Mouse (Mus musculus) activated CD4-positive, CD25-positive, alpha-beta regulatory T cell, adult 4 months (primary cell): Measurements from ENCODE around the gene Lhb. TPM values are rescaled to one million over a fixed set of nuclear protein-coding genes. Genes with fewer than 3 reads are reported as not detected.

Experiments
- polyA plus RNA-seq, 2 experiments: library from polyadenylated mRNA; unstranded; fragments of 100-300 nt; shearing (Covaris generic); gene quantifications; one replicate each; pipeline ENCODE4 v1.2.1; 2017

The Lhb gene
- polyA plus RNA-seq, 2 experiments from 2014 or later, result not detected

Other genes with a start within 250 kb of the Lhb start
- gene Gfy, start 241.3 kb upstream of the Lhb start, polyA plus RNA-seq, result not detected
- not detected for gene Pth2, start 239.8 kb upstream of the Lhb start, polyA plus RNA-seq
- under 1 TPM; 0.24 to 0.34 TPM for gene Ccdc155, start 215.9 kb upstream of the Lhb start, polyA plus RNA-seq
- gene Dkkl1, start 208.7 kb upstream of the Lhb start, polyA plus RNA-seq, result 10 to 100 TPM; 20.6 to 24.7 TPM
- gene Tead2, start 205.1 kb upstream of the Lhb start, polyA plus RNA-seq, result 1 to 10 TPM; 1.5 to 2.8 TPM
- 100 to 1,000 TPM; 420 to 495 TPM for gene Cd37, start 181.7 kb upstream of the Lhb start, polyA plus RNA-seq
- not detected for gene Slc6a16, start 179.7 kb upstream of the Lhb start, polyA plus RNA-seq
- not detected for gene Slc6a21, start 143.3 kb upstream of the Lhb start, polyA plus RNA-seq
- gene Trpm4, start 87.0 kb upstream of the Lhb start, polyA plus RNA-seq, result 10 to 100 TPM; 21.7 to 27.8 TPM
- not detected for gene Hrc, start 85.5 kb upstream of the Lhb start, polyA plus RNA-seq
- not detected for gene Ppfia3, start 53.8 kb upstream of the Lhb start, polyA plus RNA-seq
- not detected for gene Lin7b, start 50.2 kb upstream of the Lhb start, polyA plus RNA-seq
- 100 to 1,000 TPM in 1 of 2 experiments, 10 to 100 TPM in 1; 68.1 to 108 TPM for gene Snrnp70, start 25.1 kb upstream of the Lhb start, polyA plus RNA-seq
- not detected for gene Kcna7, start 15.2 kb upstream of the Lhb start, polyA plus RNA-seq
- not detected for gene Ntf5, start 7.1 kb upstream of the Lhb start, polyA plus RNA-seq
- gene Gys1, start 14.0 kb downstream of the Lhb start, polyA plus RNA-seq, result 1 to 10 TPM; 9.3 to 9.8 TPM
- 10 to 100 TPM; 47.4 to 51.2 TPM for gene Ruvbl2, start 17.3 kb downstream of the Lhb start, polyA plus RNA-seq
- gene Ftl1, start 39.1 kb downstream of the Lhb start, polyA plus RNA-seq, result 1,000 to 10,000 TPM; 1,527 to 1,850 TPM
- 100 to 1,000 TPM in 1 of 2 experiments, 10 to 100 TPM in 1; 94.5 to 202 TPM for gene Bax, start 46.1 kb downstream of the Lhb start, polyA plus RNA-seq
- under 1 TPM in 1 of 2 experiments, not detected in 1; 0.44 TPM for gene Tulp2, start 61.1 kb downstream of the Lhb start, polyA plus RNA-seq
- gene Gm45808, start 66.0 kb downstream of the Lhb start, polyA plus RNA-seq, result not detected
- gene Dhdh, start 68.0 kb downstream of the Lhb start, polyA plus RNA-seq, result 1 to 10 TPM in 1 of 2 experiments, under 1 TPM in 1; 0.61 to 1.3 TPM
- gene Nucb1, start 89.6 kb downstream of the Lhb start, polyA plus RNA-seq, result 100 to 1,000 TPM; 103 to 130 TPM
- 10 to 100 TPM; 27.5 to 33.4 TPM for gene Ppp1r15a, start 105.4 kb downstream of the Lhb start, polyA plus RNA-seq
- under 1 TPM in 1 of 2 experiments, not detected in 1; 0.79 TPM for gene Plekha4, start 105.5 kb downstream of the Lhb start, polyA plus RNA-seq
- not detected for gene Hsd17b14, start 134.1 kb downstream of the Lhb start, polyA plus RNA-seq
- 10 to 100 TPM; 40.9 to 56.9 TPM for gene Bcat2, start 149.3 kb downstream of the Lhb start, polyA plus RNA-seq
- not detected for gene Fgf21, start 194.7 kb downstream of the Lhb start, polyA plus RNA-seq
- gene Fut1, start 196.5 kb downstream of the Lhb start, polyA plus RNA-seq, result not detected
- not detected for gene Izumo1, start 201.0 kb downstream of the Lhb start, polyA plus RNA-seq
- under 1 TPM in 1 of 2 experiments, not detected in 1; 0.50 TPM for gene Rasip1, start 206.7 kb downstream of the Lhb start, polyA plus RNA-seq
- not detected for gene Mamstr, start 219.2 kb downstream of the Lhb start, polyA plus RNA-seq
- gene Fut2, start 245.6 kb downstream of the Lhb start, polyA plus RNA-seq, result not detected